Mouse (Mus musculus) CD4-positive, CD25-positive, alpha-beta regulatory T cell, adult 2 months (primary cell): ENCODE results near the gene Calhm3.
A peak's percentile ranks its signal among the peaks of the same experiment; 100 is the strongest.

Source experiments
- DNase-seq: peaks from one replicate; pipeline ENCODE4 v3.0.0-alpha.2; 2012; ENCODE audit warnings: low read depth, low spot score

Calhm3 gene

DNA sequence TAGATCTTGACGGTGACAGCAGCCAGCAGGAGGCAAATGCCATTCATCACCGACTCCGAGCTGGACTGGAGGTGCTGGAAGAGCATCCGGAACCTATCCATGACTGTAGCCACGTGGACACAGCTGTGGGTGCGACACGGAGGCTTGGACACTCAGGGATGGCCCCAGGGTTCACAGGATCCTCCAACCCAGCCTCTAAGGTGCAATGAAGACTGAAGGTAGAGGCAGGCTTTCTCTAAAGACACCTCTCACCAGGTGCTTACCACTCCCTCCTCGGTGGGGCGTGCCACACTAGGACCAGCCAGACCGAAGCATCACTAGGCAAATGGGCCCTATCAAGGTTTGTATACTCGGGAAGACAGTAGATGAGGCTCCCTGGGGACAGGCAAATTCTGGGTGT, at the start of gene Calhm3:
Gene Calhm3 (minus strand): TSS at position 101 of the 400 bp plus-strand sequence.
- DNase-seq = no peak

DNA sequence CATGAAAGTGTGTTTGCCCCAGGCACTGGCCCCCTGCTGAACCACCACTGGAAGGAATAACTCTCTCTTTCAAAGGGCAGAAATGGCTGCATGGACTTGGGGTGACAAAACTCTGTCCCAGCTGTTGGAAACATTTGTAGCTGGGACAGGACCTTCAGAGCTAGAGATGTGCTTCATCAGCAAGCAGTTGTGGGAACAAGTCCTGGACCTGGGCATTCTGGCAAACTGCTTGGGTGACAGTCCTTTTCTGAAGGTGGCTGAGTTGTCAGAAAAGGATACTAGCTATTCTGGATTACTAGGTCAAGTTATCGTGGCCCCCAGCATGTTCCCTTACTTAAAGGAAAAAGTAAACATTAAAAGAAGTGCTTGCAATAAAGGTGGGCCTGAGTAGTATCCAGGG, 48.6 kb upstream of the Calhm3 start:
- DNase-seq = no peak

DNA sequence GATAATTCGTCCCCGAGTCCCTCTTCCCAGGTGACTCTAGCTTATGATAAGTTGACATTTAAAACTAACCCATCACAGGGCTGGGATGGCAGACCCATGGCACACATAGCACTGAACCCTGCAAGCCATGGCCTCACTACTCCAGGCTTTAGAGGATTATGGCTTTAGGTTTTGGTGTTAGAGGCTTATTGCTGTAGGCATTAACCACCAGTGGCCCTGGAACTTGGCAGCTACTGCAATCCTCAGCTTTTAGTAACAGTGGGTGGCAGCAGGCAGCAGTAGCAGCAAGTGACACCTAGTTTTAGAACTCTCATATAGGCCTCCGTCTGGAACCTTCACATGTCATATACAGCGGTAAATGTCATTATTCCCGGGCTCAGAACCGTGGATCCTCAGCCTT, 47.1 kb upstream of the Calhm3 start:
- DNase-seq = no peak

DNA sequence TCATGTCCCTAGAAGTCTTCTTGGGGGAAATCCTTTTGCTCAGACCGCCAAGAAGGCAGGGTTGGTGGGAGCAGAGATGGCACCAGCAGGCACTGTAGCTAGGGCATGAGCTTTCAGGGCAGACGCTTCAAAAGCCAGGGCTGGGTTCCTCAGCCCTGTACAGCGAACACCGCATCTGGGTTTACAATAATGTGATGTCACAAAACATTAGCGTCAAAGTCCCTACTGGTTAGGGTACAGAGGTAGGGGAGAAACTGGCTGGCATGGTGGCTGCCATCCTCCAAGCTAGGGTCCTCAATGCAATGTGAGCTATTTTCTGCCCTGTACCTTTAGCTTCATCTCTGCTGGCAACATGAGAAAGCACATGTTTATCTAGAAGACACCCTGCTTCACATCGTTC, 45.5 kb upstream of the Calhm3 start:
- no peak for DNase-seq

DNA sequence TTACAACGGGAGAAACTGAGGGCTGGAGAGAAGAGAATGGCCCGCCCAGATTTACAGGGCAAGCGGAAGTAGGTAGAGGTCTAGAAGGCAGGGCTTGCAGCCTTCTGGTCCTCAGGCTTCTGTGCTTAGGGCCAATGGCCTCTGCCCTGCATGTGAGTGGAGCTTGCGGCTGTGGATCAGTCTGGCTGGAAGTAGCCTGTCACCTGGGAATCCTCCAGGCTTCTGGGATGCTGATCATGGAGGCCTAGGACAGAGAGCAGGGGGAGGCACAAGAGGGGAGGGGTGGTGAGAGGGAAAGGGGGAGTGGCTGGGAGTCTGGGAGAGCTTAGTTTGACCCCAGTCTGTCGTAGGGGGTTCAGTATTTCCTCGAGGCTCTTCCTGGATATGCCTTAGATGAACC, 44.9 kb upstream of the Calhm3 start:
- no peak for DNase-seq

DNA sequence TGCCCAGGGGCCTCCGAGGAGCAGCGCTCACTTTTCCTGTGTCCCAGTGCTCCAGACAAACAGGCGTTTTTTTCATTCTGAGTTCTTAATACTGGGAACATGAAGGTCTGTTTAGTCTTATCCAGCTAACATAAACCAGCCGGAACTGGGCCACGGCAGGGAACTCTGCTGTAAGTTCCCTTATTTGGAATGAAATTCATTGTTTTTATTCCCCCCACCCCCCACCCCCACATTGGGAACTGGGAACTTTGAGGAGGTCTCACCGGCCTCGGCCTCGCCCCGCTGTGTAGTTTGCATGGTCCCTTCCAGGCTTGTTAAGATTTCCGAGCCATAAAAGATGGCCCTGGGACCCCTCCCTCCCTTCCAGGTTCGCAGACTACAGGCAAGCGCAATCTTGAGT, 44.4 kb upstream of the Calhm3 start:
- DNase-seq = no peak

DNA sequence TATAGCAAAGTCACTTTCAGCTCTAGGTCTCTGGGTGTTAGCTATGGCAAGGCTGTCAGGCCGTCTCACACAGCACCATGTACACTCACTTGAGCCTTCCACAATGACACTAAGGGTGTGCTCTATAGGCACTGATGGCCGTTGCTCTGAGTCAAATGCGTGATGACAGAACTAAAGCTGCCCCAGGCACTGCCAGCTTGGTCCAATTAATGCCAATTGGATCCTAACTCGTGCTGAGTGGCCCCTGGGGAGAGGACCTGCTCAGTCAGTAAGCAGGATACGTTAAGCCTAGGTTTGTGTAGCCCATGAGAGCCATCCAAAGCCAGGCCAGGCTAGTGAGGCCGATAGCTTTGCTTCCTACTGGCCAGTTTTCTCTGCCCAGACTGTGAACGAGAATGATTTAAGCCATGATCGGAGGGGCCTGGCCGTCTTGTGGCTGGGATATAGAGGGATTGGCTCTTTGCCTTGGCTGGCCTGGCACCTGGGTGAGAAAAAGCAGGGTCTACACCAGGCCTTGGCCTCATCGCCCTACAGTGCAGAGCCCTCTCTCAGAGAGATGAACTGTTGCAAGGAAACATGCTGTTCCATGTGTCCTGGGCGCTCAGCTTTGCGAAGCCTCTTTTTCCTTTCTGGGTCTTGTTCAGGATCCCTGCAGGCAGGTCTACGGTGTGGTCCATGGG, 41.2 kb upstream of the Calhm3 start:
- no peak for DNase-seq

DNA sequence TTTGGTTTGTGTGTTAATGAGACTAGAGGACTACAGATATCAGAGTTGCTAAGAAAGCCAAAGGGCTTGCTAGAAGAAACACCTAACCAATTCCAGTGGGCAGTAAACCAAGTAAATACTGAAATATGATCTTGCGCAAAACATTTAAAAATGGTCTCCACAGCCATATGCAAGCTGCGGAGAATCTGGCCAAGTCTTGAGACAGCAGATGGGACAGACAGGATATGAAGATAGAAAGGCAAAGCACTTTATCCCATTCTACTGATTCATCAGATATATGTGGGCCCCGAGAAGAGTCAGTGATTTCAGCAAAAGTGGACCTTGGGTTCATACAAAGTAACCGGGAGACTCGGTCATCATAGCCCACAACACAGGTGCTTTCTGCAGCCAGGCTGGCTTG, 34.6 kb upstream of the Calhm3 start:
- no peak for DNase-seq

DNA sequence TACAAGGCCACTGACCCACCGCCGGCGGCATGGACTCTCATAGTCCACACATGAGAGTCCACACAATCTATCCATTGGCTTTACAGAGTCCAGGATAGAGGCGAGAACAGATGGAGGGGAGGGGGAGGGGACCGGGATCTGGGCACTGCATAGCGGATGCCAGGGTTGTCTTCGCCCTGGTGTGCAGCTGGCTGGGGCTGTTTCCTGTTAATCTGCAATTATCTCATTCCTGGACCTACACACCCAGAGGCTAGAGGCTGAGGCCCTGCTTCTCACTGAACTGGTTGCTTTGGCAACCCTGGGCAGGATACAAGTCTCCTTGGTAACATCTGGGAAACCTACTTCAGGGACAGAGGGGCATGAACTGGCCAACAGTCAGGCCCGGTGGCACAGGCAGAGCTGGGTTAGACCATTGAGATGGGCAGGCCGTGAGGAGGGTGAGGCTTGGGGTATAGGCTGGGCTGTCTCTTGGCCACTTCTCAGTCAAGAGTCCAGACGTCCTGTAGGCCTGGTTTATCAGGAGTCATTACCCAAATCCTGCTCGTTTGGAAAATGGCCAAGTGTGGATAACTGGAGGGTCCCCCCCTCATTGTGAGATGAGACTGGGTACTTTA, 31.1 kb upstream of the Calhm3 start:
- no peak for DNase-seq

DNA sequence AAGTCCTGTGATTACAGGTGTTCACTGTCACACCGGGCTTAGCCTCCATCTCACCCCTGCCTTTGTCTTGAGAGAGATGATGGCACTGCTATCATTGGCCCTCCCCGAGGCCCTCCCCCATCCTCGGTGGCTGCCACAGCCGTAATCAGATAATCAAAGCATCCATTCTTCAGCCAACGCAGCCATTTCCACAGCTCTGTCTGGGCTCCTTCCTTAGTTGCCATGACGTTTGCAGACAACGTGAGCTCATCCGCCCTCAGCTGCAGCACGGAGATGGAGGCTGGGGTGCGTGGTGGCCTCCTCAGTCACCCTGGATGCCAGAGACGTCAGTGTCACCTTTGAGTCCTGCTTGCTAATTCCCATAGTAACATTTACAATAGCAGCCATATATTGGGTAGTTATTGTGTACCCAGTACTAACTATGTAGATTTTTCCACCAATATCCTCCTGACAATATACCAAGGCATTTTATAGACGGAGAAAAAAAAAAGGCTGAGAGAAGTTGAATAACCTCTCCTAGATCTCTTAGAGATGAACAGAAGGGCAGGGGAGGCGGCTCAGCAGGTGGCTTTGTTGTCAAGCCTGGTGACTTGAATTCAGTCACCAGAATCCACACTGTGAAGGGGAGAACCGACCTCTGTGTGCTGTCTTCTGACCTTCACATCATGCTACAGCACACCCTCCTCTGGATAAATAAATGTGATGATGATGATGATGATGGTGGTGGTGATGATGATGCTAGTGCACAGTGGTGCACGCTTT, 29.1 kb upstream of the Calhm3 start:
- peak; percentile 3 for DNase-seq

DNA sequence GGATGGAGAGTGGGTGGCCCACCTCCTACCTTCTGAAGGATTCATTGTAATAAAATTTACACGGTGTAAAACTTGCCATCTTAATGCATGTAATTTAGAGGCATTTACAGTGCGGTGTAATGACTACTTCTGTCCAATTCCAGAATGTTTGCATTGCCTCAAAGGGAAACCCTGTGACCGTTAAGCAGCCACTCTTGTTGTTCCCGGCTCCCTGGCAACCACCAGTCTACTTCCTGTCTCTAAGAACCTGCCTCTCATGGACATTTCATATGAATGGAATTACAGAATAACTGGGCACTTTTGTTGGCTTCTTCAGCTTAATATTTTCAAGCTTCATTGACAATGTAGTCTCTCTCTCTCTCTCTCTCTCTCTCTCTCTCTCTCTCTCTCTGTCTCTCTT, 27.2 kb upstream of the Calhm3 start:
- no peak for DNase-seq

DNA sequence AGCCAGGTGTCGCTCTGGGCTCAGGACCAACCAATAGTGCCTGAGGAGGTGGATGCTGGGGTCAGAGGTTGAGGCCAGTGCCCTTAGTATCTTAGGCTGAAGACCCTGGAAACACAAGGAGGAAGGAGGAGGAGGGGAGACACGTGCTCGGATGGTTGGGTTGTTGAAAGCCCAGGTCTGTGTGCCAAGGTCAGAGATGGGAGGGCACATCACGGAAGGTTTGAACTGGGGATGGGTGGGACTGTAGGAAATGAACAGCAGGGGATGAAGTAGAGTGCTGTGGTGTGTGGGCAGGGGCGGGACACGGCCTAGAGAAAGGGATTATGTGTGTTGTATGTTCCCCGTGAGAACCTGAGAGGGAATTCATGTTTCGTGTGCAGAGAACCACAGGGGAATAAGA, 26.7 kb upstream of the Calhm3 start:
- DNase-seq = no peak

DNA sequence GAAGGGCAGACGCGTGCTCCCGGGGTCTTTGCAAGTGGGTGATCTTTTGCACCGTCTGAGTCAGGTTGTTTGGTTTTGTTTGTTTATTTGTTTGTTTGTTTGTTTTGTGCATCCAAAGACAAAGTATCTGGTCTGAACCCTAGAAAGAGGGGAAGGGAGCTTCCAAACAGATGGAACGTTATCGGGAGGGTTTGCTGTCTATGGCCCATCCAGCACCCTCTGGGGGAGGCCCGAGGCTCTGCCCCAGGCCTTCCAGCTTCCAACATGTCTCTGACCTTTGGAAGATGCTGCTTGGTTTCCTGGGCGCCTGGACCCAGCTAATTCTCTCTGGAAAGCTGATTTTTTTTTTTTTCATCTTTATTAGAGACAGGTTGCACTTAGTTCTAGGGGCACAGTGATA, 22.4 kb upstream of the Calhm3 start:
- DNase-seq = no peak

DNA sequence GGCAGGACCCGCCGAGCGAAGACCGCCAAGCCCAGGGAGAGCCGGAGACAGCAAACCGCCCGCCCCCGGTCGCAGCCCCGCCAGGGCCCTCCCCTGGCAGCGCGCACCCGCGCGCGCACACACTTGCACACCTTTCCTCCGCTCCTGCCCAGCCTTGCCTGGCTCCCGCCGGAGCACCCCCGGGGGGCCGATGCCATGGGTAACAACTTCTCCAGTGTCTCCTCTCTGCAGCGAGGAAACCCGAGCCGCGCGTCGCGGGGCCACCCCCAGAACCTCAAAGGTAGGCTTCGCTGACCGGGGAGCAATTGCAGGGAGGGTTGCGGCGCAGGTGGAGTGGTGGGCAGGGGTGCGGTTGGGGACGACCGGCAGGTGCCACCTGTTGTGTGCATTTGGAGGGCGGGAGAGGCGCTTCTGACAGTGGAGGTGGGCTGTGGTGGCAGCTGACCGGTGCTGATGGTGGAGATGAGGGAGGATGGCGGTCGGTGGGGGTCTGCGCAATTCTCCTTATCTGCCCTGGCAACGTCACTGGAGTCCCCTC, 21.8 kb upstream of the Calhm3 start:
- DNase-seq = peak; percentile 7

DNA sequence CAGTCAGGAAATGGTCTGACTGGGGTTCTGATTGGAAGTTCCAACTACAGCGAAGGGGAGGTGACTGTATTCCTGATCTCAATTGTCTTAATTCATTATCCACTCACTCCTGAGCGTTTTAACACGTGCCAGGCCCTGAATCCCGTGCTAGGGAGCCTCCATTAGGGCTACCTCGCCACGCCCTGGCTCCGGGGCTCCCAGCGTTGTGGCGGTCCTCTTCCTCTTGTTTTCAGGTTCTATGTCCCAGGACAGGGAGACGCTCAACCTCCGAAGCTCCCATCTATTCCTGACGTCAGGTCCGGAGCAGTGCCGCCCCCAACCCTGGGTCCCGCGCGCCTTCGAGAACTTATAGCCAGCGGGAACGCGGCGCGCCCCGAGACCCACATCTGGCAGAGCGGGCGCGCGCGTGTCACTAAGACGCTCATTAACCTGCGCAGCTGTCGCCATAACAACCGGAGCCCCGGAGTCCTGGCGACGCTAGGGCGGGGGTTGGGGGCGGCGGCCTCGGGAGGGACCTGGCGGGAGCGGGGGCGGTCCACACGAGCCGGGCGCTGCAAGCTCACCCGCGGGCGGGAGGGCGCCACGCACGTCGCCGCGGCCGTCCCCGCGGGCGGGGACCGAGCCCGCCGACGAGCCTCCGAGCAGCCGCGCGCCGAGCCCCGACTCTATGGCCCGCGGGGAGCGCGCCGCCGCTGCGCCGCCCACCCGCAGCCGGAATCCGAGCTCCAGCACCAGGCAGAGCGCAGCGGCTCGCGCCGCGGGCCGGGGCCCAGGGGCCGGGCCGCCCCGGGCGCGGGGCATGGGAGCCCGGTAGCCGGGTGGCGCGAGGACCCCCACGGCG, 21.1 kb upstream of the Calhm3 start, which contains the start of gene Neurl1a:
Gene Neurl1a (plus strand): TSS at position 390 of the 841 bp plus-strand sequence.
- DNase-seq = peak; percentile 28

DNA sequence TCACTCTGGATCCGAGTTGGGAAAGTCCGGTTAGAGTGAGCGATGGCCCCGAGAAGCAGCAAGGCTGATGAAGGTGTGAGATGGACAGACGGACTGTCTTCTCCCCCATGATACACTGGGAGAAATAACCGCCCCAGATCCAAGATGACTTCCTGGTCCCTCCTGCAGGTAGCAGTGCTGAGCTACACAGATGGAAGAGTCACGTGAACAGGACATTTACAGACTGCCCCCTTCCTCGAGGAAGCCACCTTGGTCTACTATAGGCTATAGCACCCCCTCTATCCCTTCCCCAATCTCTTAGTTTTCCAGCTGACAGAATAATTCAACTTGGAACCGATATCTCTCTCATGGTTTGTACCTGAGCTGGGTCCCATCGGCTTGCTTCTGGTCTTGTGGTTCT, 20.4 kb upstream of the Calhm3 start:
- DNase-seq = peak; percentile 20

DNA sequence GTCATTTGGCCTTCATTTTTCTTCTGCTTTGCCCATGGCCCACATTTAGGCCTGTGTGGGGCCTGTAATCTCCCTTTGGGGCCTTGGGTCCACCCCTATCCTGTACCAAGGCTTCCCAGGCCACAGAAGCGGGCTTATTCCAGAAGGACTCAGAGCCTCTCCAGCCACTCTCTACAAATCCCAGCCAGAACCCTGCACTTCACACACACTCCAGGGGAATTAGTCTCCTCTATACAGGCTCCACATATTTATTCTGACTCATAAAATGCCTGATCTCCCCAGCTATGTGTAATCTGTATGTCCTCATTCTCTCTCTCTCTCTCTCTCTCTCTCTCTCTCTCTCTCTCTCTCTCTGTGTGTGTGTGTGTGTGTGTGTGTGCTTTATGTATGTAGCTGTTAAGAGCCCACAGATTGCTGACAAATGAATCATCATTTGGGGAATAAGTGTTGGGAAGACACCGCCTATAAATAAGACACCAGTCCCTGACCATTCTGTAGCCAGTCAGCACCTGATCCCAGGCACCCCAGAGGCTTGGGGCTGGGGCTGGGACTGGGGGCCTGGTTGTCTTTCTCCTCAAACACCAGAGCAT, 19.4 kb upstream of the Calhm3 start:
- DNase-seq = no peak

DNA sequence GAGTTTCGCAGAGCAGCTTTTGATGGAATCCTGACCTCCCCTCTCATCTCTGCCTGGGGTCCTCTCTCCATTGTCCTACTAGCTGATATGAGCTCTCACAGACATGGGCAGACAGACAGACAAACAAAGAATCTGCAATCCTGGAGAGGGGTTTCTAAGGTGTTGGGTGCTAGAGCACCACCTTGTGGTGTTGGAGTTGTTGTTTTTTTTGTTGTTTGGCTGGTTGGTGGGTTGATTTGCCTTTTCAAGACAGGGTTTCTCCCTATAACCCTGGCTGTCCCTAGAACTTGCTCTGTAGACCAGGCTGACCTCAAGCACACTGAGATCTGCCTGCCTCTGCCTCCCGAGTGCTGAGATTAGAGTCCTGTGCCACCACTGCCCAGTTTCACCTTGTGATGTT, 17.9 kb upstream of the Calhm3 start:
- peak; percentile 19 for DNase-seq

DNA sequence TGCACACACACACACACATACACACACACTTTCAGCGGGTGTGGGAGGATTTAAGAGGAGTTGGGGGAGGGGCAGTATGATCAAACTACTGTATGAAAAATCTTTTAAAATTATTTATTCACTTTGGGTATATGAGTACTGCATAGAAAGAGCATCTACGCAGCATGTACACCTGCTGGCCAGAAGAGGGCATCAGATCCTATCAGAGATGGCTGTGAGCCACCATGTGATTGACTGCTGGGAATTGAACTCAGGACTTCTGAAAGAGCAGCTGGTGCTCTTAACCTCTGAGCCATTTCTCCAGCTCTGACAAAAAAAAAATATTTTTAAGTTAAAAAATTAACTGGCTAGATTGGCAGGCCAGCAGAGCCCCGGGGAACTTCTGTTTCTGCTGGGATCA, 17.0 kb upstream of the Calhm3 start:
- DNase-seq = peak; percentile 55

DNA sequence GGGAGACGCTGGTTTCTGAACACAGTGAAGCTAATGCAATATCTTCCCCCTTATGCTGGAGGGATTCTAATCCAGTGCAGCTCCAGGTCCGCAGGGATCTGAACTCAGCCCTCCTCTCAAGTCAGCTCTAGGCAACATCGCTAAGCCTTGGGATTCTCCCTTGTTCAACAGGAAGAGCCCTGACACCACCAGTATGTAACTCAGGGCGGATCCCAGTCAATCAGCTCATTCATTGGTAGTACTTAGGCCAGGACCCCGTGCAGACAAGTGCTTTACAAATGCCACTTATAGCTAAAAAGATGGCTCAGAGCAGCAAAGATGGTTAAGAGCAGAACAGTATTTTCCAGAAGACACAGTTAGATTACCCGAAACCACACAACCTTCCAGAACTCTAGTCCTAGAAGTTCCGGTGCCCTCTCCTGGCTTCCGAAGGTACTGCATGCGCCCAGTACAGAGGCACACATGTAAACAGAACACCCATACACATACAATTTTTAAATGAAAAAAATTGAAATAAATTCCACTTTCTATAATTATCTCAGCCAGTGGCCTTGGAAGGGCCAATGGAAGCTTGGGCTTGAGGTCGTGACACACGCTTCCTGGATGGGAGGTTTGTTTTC, 11.3 kb upstream of the Calhm3 start:
- DNase-seq = peak; percentile 87

DNA sequence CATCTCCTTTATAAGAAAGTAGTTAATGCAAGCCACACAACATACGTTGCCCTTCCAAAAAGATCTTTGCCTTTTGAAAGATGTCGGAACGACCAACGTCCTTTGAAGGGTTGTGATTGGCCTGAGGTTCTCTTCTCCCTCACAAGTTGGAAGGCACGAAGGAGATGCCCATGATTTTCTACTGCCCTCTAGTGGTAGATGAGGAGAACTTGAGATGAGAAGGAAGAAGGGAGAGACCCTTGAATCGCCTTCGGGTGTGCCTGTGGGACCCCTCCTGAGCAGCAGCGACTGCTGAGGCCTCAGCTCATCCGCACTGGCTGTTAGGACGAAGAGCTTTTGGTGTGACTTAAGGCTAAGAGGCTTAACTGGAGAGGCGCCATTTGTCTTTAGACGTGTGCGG, 10.7 kb upstream of the Calhm3 start:
- peak; percentile 73 for DNase-seq
